Mouse (Mus musculus) c-Kit-negative CD71-positive TER-119-positive erythroid progenitor cells, embryonic 14.5 days (primary cell): Measurements from ENCODE around the gene Cebpb.

Source experiments
- DNase-seq: peaks from one replicate; pipeline ENCODE4 v3.0.0-alpha.2; 2013; ENCODE audit warnings: low read depth, low spot score

The Cebpb gene

GRCm38 (mm10) chr2:167722538-167722937, 33.8 kb downstream of the Cebpb start:
- no peak for DNase-seq

- DNase-seq: no peak
These were observed 35.0 kb downstream of the Cebpb start for GRCm38 (mm10) chr2:167723589-167724206.

GRCm38 (mm10) chr2:167725879-167726278, 37.2 kb downstream of the Cebpb start:
- DNase-seq: no peak

- no peak for DNase-seq
These were observed 38.4 kb downstream of the Cebpb start for GRCm38 (mm10) chr2:167727161-167727560.

- no peak for DNase-seq
These were observed 41.3 kb downstream of the Cebpb start for GRCm38 (mm10) chr2:167730036-167730435.

- DNase-seq: no peak
These were observed 42.4 kb downstream of the Cebpb start for GRCm38 (mm10) chr2:167731149-167731548.

- no peak for DNase-seq
These were observed 46.1 kb downstream of the Cebpb start for GRCm38 (mm10) chr2:167734861-167735260.

- no peak for DNase-seq
These were observed 50.3 kb downstream of the Cebpb start for GRCm38 (mm10) chr2:167739030-167739429.
